In genomic region chr16:18876442-18877308, GRCm38 (mm10) we compare ENCODE assay signal across 8 mouse cellular contexts. TPM values are rescaled to one million over a fixed set of nuclear protein-coding genes. Genes with fewer than 3 reads are reported as not detected.
DNase-seq lines count a peak whose midpoint lies in the region; ATAC-seq and TF ChIP-seq lines count a peak whose summit lies in the region.

Gene Mrpl40 (minus strand): TSS chr16:18876862.
Gene Hira (plus strand): TSS chr16:18877037.

- peak; percentile 62 for TF ChIP-seq POLR2A in ES-Bruce4 (IDR thresholded peaks at IDR 0.05; ENCODE audit: insufficient read depth, low read length)

- no peaks in the 10 kb centered on the region for H3K4me1 ChIP-seq in ES-Bruce4 (ENCODE audit: control insufficient read depth, insufficient read depth, low read length)
- H3K4me1 ChIP-seq in forebrain, embryonic 14.5 days (ENCODE audit: control insufficient read depth, insufficient read depth, low read length) = peaks cover 6% of the 10 kb centered on the region
- peaks cover 43% of the 10 kb centered on the region for H3K4me1 ChIP-seq in neural tube, embryonic 15.5 days

- peak within 1 kb of the TSS; percentile 57 for H3K27ac ChIP-seq in ES-Bruce4 (ENCODE audit: insufficient read depth, low read length)
- H3K27ac ChIP-seq in forebrain, embryonic 14.5 days (ENCODE audit: low read depth, low read length) = peak within 1 kb of the TSS; percentile 94
- peak within 1 kb of the TSS; percentile 98 for H3K27ac ChIP-seq in neural tube, embryonic 15.5 days (replicated peaks)

- no peaks in the 10 kb centered on the region for H3K9me3 ChIP-seq in ES-Bruce4 (replicated peaks; ENCODE audit: control insufficient read depth, insufficient read depth, low read length, poor library complexity, severe bottlenecking)
- H3K9me3 ChIP-seq in forebrain, embryonic 14.5 days (replicated peaks; ENCODE audit: control insufficient read depth, low read length) = no peaks in the 10 kb centered on the region
- H3K9me3 ChIP-seq in neural tube, embryonic 15.5 days (replicated peaks) = no peaks in the 10 kb centered on the region

- H3K4me2 ChIP-seq in forebrain, embryonic 14.5 days (ENCODE audit: low read length) = peak within 1 kb of the TSS; percentile 80
- H3K4me2 ChIP-seq in neural tube, embryonic 15.5 days = peak within 1 kb of the TSS; percentile 80

- under 1% methylated on average over 93 of the region's 93 CpGs for WGBS in forebrain, embryonic 14.5 days
- WGBS in neural tube, embryonic 15.5 days = under 1% methylated on average over 89 of the region's 93 CpGs

- peak within 1 kb of the TSS; percentile 83 for H3K9ac ChIP-seq in ES-Bruce4 (ENCODE audit: low read depth, poor library complexity, severe bottlenecking)
- H3K9ac ChIP-seq in forebrain, embryonic 14.5 days (ENCODE audit: low read length) = peak within 1 kb of the TSS; percentile 97
- peak within 1 kb of the TSS; percentile 94 for H3K9ac ChIP-seq in neural tube, embryonic 15.5 days (replicated peaks)

- intact Hi-C loops in heart, postnatal 14 days (cut with DNase I) = loop anchor here (2.0 to 5.0 kb wide), 2 partner anchors 40 to 64 kb away; partner anchors contain the start of genes 2510002D24Rik, Cdc45, Gm28539 and Ufd1

- TF ChIP-seq EP300 in ES-Bruce4 (IDR thresholded peaks at IDR 0.05; ENCODE audit: insufficient read depth, low read depth, low read length) = 0 out of 2 replicates have a peak, but pooled peaks have one; percentile 46

- H3K4me3 ChIP-seq in ES-Bruce4 (ENCODE audit: low read depth, low read length) = peak within 1 kb of the TSS; percentile 99
- peak within 1 kb of the TSS; percentile 90 for H3K4me3 ChIP-seq in forebrain, embryonic 14.5 days (ENCODE audit: low read depth, low read length)
- H3K4me3 ChIP-seq in neural tube, embryonic 15.5 days (replicated peaks) = peak within 1 kb of the TSS; percentile 98

- peak; percentile 92 for DNase-seq in forebrain, embryonic 14.5 days (ENCODE audit: low spot score)
- peak; percentile 95 to 97 for DNase-seq in heart, postnatal 14 days
- DNase-seq in layer of hippocampus, adult 11-12 months (ENCODE audit: low spot score) = peak; percentile 93
- DNase-seq in lung, adult 18-20 months = peak; percentile 95 to 97
- DNase-seq in testis, postnatal 14 days (ENCODE audit: low spot score) = peak; percentile 94

- peaks cover 40% of the 10 kb centered on the region for H3K36me3 ChIP-seq in ES-Bruce4 (ENCODE audit: control insufficient read depth, insufficient read depth, low read length, poor library complexity, severe bottlenecking)
- peaks cover 29% of the 10 kb centered on the region for H3K36me3 ChIP-seq in forebrain, embryonic 14.5 days (ENCODE audit: control insufficient read depth, insufficient read depth, low read length)
- H3K36me3 ChIP-seq in neural tube, embryonic 15.5 days = peaks cover 31% of the 10 kb centered on the region

- TF ChIP-seq CTCF in ES-Bruce4 (IDR thresholded peaks at IDR 0.05; ENCODE audit: low read depth, low read length) = no peak

- no peaks in the 10 kb centered on the region for H3K27me3 ChIP-seq in ES-Bruce4 (ENCODE audit: control insufficient read depth, insufficient read depth, low read length, poor library complexity, severe bottlenecking)
- no peaks in the 10 kb centered on the region for H3K27me3 ChIP-seq in forebrain, embryonic 14.5 days (replicated peaks; ENCODE audit: control insufficient read depth, insufficient read depth, low read length)
- H3K27me3 ChIP-seq in neural tube, embryonic 15.5 days (replicated peaks) = no peaks in the 10 kb centered on the region

- ATAC-seq in cerebellum, adult (ENCODE audit: insufficient number of reproducible peaks, low FRiP score, low TSS enrichment) = peak; percentile 82
- ATAC-seq in forebrain, embryonic 14.5 days = peak; percentile 94
- ATAC-seq in neural tube, embryonic 15.5 days (ENCODE audit: low FRiP score) = peak; percentile 93

RNA-seq across cellular contexts. Expression of gene Mrpl40, which starts in this region (rescaled TPM):
- polyA plus RNA-seq in ES-Bruce4 (2011; ENCODE audit: insufficient read depth, insufficient read length, low read depth, missing spikeins) = 84.8 and 92.3 TPM in 2 replicates
- polyA plus RNA-seq in forebrain, embryonic 14.5 days (2014; fragmentation: Nextera tagmentation; extraction: Ambion mirVana) = 54.0 and 56.7 TPM in 2 replicates
- 10 to 100 TPM; 52.2 to 52.4 TPM for total RNA-seq in heart, postnatal 14 days (2021)
- 86.3 and 94.9 TPM in 2 replicates for polyA plus RNA-seq in neural tube, embryonic 15.5 days (2015; fragmentation: Nextera tagmentation; extraction: Ambion mirVana)

RNA-seq across cellular contexts. Expression of gene Hira, which starts in this region (rescaled TPM):
- 105 and 113 TPM in 2 replicates for polyA plus RNA-seq in ES-Bruce4 (2011; ENCODE audit: insufficient read depth, insufficient read length, low read depth, missing spikeins)
- polyA plus RNA-seq in forebrain, embryonic 14.5 days (2014; fragmentation: Nextera tagmentation; extraction: Ambion mirVana) = 20.2 and 21.3 TPM in 2 replicates
- 10 to 100 TPM; 24.8 to 27.4 TPM for total RNA-seq in heart, postnatal 14 days (2021)
- 17.5 and 18.7 TPM in 2 replicates for polyA plus RNA-seq in neural tube, embryonic 15.5 days (2015; fragmentation: Nextera tagmentation; extraction: Ambion mirVana)

Comparison
In these comparisons a context has a peak if more than half of its experiments do, and no peak if none do; other contexts are left out.
1. Peak in every context shown above with its lines: DNase-seq, ATAC-seq, H3K4me3 ChIP-seq and H3K27ac ChIP-seq.